Mouse (Mus musculus) midbrain, postnatal 0 days (tissue): ENCODE measurements at regions not wholly inside any gene's neighbourhood (a gene's known extent, or its start where the extent isn't known, plus 50 kb on each side); places are given as distances from the start of the nearest gene placed in this dataset.

Experiments used
- ATAC-seq: fragments of 200-750 bp; cut with Nextera tagmentation; 2 replicates; pipeline ENCODE4 v1.8.0; 2017; ENCODE audit warnings: moderate number of reproducible peaks, mild to moderate bottlenecking, moderate TSS enrichment, moderate library complexity; ENCODE audit not compliant: low FRiP score
- DNase-seq: peaks from one replicate; pipeline ENCODE4 v3.0.0-alpha.2; 2015; ENCODE audit warnings: low spot score
- H3K27ac ChIP-seq: fragments of 300-500 bp; sonication (generic); 2 replicates; pipeline ENCODE4 v1.5.1; 2014; ENCODE audit warnings: low read depth, mild to moderate bottlenecking, low read length, mixed read lengths
- H3K27me3 ChIP-seq: fragments of 300-500 bp; sonication (generic); 2 replicates; pipeline ENCODE4 v1.6.1; 2014; ENCODE audit warnings: low read length, control low read depth, mixed read lengths; ENCODE audit not compliant: insufficient read depth
- H3K36me3 ChIP-seq: fragments of 300-500 bp; sonication (generic); 2 replicates; pipeline ENCODE4 v1.6.1; 2014; ENCODE audit warnings: low read length, control low read depth, mixed read lengths; ENCODE audit not compliant: insufficient read depth
- H3K4me1 ChIP-seq: fragments of 300-500 bp; sonication (generic); 2 replicates; pipeline ENCODE4 v1.6.1; 2014; ENCODE audit warnings: mild to moderate bottlenecking, control low read depth, antibody characterized with exemption, low read length, mixed read lengths; ENCODE audit not compliant: insufficient read depth
- H3K4me2 ChIP-seq: fragments of 300-500 bp; sonication (generic); 2 replicates; pipeline ENCODE4 v1.6.1; 2014; ENCODE audit warnings: low read depth, mild to moderate bottlenecking, low read length, mixed read lengths; ENCODE audit not compliant: poor library complexity, severe bottlenecking
- H3K4me3 ChIP-seq: fragments of 300-500 bp; sonication (generic); 2 replicates; pipeline ENCODE4 v1.5.1; 2014; ENCODE audit warnings: low read depth, mild to moderate bottlenecking, low read length, moderate library complexity
- H3K9ac ChIP-seq: fragments of 300-500 bp; sonication (generic); replicated peaks from 2 replicates; pipeline ENCODE4 v1.6.1; 2014; ENCODE audit warnings: mild to moderate bottlenecking, low read length, moderate library complexity, mixed read lengths; ENCODE audit not compliant: poor library complexity, severe bottlenecking
- H3K9me3 ChIP-seq: fragments of 300-500 bp; sonication (generic); 2 replicates; pipeline ENCODE4 v1.6.1; 2016; ENCODE audit warnings: low read length, control low read depth
- CTCF ChIP-seq: IDR thresholded peaks from 2 replicates; pipeline ENCODE4 v1.5.1; 2016; ENCODE audit warnings: antibody characterized with exemption, mild to moderate bottlenecking
- WGBS: fragments of 180-500 bp; shearing (Covaris S2); extraction: QIAGEN DNeasy Blood & Tissue Kit; methylation state at CpG from one replicate; pipeline ENCODE4 v1.1.7; 2014; 5-methylcytosine and 5-hydroxymethylcytosine counted together

DNA sequence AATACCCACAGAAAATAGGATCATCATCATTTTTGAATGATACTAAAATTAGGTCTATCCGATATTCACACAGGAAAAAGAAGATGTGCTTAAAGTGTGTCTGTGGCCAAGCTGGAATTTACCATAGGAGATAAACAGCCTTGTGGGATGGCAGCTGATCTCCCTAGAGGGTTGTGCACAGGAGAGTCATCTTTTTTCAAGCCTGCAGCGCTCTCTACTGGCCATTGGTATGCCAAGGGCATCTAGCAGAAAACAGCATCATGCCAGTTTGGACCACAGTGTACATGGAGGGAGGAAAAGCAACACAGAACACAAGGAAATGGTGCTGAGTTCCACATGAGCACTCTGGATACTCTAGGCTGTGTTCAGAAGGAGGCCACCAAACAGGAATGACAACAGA is 74.1 kb upstream of the Diaph3 start:
- Histone ChIP-seq H3K36me3 (no peaks in the 10 kb centered on the region), H3K4me2 (no peak overlapping the region), H3K4me1 (no peaks in the 10 kb centered on the region), H3K27ac (no peak overlapping the region), H3K4me3 (no peak overlapping the region), H3K9ac (no peak overlapping the region), H3K9me3 (no peaks in the 10 kb centered on the region), H3K27me3 (no peaks in the 10 kb centered on the region)
- 28% methylated on average over 2 of the region's 2 CpGs for WGBS
- peak; percentile 84 for TF ChIP-seq CTCF
- DNase-seq (peak; percentile 87), ATAC-seq (peak; percentile 38; the same call in 1 of the 2 replicates)

DNA sequence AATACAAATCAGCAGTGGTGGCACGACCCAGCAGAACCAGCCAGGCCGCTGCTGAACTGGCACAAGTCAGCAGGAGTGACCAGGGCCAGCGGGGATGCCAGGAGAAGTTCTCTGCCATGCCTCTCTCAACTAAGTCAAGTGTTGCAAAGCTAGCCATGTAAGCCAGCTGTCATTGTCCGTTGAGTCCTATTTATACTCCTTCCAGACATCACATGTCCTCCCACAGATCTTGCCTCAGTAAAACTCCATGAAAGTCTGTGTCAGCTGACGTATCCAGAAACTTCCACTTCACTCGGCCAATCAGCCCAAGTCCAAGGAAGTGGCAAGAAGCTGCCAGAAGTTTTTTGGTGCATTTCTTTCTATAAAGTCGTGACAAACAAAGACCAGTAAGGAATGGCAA is 76.0 kb upstream of the Diaph3 start:
- Histone ChIP-seq H3K4me2 (no peak overlapping the region), H3K4me1 (no peaks in the 10 kb centered on the region), H3K27ac (no peak overlapping the region), H3K27me3 (no peaks in the 10 kb centered on the region), H3K9me3 (no peaks in the 10 kb centered on the region), H3K9ac (no peak overlapping the region), H3K36me3 (no peaks in the 10 kb centered on the region), H3K4me3 (no peak overlapping the region)
- DNase-seq (no peak), ATAC-seq (no peak)
- 79% methylated on average over 7 of the region's 7 CpGs for WGBS
- no peak for TF ChIP-seq CTCF

DNA sequence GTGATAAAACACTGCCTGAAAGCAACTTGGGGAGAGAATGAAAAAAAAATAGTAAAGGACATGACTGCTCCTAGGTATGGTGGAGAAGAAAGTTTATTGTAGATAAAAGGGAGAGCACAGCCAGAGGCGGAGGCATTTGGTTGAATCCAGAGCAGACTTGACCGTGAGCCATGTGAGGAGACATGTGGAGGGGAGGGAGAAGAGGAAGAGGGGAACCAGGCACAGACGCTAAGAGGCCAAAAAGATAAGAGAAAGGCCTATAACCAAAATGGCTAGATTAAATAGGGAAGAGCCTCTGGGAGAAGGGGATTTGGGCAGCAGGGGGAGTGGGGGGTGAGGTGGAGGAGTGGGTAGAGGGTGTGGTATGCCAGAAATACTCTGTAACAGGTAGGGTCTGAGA is 78.9 kb upstream of the Diaph3 start:
- 87% methylated on average over 3 of the region's 3 CpGs for WGBS
- TF ChIP-seq CTCF = no peak
- no peak for ATAC-seq

DNA sequence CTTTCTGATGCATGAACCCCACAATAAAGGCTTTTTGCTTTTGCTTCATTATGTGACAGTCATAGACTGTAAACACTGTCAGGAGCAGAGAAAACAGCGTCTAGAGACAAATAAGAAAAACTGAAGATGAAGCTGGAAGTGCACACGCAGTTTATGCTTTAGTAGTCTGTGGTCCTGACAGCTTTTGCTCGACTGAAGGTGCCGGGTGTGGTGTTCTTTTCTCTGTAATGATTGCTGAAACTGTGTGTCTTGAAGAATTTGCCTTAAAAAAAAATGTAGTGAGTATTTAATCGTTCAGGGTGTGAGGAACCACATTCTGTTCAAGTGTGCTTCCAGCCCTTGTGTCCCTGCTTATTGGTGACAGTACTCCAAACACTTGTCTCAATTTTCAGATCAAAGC is 83.8 kb upstream of the Diaph3 start:
- Histone ChIP-seq H3K4me1 (no peaks in the 10 kb centered on the region), H3K9me3 (no peaks in the 10 kb centered on the region), H3K9ac (no peak overlapping the region), H3K4me2 (no peak overlapping the region), H3K27me3 (no peaks in the 10 kb centered on the region), H3K4me3 (no peak overlapping the region), H3K27ac (no peak overlapping the region), H3K36me3 (no peaks in the 10 kb centered on the region)
- no peak for ATAC-seq
- 70% methylated on average over 5 of the region's 5 CpGs for WGBS
- DNase-seq = no peak
- no peak for TF ChIP-seq CTCF

More for the DNA sequence above, 78.9 kb upstream of the Diaph3 start:
- no peaks in the 10 kb centered on the region for H3K27me3 ChIP-seq
- H3K36me3 ChIP-seq = no peaks in the 10 kb centered on the region
- H3K9ac ChIP-seq = no peak overlapping the region
- H3K4me2 ChIP-seq = no peak overlapping the region
- H3K9me3 ChIP-seq = no peaks in the 10 kb centered on the region
- no peak overlapping the region for H3K27ac ChIP-seq
- no peaks in the 10 kb centered on the region for H3K4me1 ChIP-seq
- no peak overlapping the region for H3K4me3 ChIP-seq
- no peak for DNase-seq

DNA sequence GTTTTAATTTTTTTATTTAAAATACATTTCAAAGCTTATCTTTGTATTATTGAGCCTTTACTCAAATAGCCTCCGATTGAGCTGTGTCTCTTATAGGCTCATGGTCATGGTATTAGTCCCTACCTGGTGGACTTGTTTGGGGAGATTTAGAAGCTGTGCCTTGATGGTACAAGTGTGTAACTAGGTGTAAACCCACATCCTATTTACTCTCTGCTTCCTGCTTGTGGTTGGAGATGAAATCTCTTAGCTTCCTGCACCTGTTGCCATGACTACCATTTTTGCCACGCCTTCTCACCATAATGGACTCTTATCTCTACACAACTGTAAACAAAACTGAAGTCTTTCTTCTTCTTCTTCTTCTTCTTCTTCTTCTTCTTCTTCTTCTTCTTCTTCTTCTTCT is 108.2 kb upstream of the Diaph3 start:
- Histone ChIP-seq H3K4me2 (no peak overlapping the region), H3K36me3 (no peaks in the 10 kb centered on the region), H3K27me3 (no peaks in the 10 kb centered on the region), H3K27ac (no peak overlapping the region), H3K4me1 (no peaks in the 10 kb centered on the region), H3K9ac (no peak overlapping the region), H3K4me3 (no peak overlapping the region), H3K9me3 (no peaks in the 10 kb centered on the region)
- TF ChIP-seq CTCF = no peak
- WGBS = 83% methylated on average over 2 of the region's 2 CpGs
- no peak for ATAC-seq
- no peak for DNase-seq

DNA sequence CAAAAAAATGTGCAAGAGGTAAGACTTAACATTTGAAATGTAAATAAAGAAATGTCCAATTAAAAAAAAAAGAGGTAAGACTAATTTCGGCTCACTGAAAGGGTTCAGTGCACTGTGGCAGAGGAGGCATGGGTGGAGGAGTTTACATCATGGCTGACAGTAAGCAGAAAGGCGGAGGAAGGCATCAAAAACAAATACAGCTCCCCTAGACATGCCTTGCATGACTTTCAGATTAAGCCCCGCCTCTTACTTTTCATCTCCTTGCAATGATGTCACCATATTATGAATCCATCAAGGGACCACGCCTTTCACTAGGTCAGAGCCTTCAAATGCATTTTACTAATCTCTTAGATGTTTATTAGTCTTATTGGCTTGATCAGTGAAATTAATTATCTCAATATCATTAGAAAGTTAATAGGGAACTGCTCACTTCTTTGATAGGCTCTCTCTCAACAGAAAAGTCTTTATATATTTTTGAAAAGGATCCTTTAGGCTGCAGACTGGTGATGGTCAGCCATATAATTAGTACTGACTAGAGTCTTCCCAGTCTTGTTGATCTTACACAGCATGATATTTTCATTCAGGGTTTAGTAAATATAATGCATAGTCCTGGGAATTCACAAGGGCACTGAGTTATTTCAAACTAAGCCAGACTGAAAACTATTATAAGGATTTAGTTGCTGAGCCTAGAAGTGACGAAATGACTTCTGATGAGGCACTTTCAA is 114.6 kb upstream of the Diaph3 start:
- H3K27ac ChIP-seq = no peak overlapping the region
- WGBS = 44% methylated on average over 5 of the region's 5 CpGs
- no peak overlapping the region for H3K4me3 ChIP-seq
- H3K4me2 ChIP-seq = no peak overlapping the region
- no peak for ATAC-seq
- no peak for DNase-seq
- no peak overlapping the region for H3K9ac ChIP-seq
- H3K4me1 ChIP-seq = no peaks in the 10 kb centered on the region
- no peaks in the 10 kb centered on the region for H3K9me3 ChIP-seq
- TF ChIP-seq CTCF = no peak
- no peaks in the 10 kb centered on the region for H3K27me3 ChIP-seq
- H3K36me3 ChIP-seq = no peaks in the 10 kb centered on the region
